Mouse (Mus musculus) brain, adult 10 weeks (tissue): ENCODE measurements around the gene Col23a1. TPM values are rescaled to one million over a fixed set of nuclear protein-coding genes. Genes with fewer than 3 reads are reported as not detected.

Experiments
- polyA plus RNA-seq: library from polyadenylated mRNA; stranded (reverse); fragments of 350-450 nt; fragmentation: Illumina TruSeq; extraction: RNeasy Lipid Tissue Mini Kit (QIAGEN cat#74804); gene quantifications from one replicate; pipeline ENCODE4 v1.2.3, GENCODE M21; 2015; ENCODE audit warnings: low read depth, low replicate concordance

Gene Col23a1
- polyA plus RNA-seq, result 3.7 TPM

DNA sequence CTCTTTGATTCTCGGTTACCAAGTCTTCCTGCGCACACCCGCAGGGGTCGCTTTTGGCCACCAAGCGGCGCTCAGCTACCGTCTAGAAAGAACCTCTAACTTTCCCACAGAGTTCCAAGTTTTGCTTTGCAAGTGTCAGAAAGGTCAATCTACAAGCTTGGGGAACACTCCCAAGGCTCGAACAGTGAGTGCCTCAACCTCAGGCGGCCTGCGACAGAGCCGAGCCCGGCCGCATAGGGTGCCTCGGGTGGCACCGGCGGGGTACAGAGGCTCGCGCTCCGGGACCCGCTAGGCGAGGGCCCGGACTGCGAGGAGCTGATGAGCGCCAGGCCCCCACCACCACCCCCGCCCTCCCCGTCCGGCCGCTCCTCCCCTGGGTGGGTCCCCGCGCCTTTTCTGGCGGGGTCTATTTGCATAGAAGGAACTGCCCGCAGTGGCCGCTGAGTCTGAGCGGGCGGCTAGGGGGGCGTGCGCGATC is at the start of gene Col23a1:
TSS of gene Col23a1 (plus strand) at position 357 of the 478 bp plus-strand sequence.

DNA sequence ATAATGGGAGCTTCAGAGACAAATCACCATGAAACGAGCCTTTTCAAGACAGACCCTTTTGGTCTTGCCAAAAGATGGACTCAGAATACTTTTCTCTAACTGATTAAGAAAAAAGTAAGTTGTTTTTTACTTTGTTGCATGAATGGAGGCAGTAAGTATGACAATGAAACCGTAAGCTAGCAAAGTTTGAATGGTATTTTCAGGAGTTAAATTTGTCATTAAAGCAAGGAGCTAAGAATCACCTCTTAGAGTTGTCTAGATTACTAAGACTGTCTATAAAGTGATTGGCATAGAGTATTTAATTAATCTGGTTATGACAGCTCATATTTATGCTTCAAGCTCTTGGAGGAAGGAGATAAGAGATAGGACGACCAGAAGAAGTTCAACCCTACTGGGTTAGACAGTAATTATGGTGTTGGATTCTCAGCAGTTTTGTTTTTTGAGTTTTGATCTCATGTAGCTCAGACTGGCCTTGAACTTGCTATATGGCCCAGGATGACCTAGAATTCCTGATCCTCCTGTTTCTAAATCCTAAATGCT is 28.0 kb upstream of the Col23a1 start, which contains the start of gene Clk4:
TSS of gene Clk4 (plus strand) at position 51 of the 540 bp plus-strand sequence.

DNA sequence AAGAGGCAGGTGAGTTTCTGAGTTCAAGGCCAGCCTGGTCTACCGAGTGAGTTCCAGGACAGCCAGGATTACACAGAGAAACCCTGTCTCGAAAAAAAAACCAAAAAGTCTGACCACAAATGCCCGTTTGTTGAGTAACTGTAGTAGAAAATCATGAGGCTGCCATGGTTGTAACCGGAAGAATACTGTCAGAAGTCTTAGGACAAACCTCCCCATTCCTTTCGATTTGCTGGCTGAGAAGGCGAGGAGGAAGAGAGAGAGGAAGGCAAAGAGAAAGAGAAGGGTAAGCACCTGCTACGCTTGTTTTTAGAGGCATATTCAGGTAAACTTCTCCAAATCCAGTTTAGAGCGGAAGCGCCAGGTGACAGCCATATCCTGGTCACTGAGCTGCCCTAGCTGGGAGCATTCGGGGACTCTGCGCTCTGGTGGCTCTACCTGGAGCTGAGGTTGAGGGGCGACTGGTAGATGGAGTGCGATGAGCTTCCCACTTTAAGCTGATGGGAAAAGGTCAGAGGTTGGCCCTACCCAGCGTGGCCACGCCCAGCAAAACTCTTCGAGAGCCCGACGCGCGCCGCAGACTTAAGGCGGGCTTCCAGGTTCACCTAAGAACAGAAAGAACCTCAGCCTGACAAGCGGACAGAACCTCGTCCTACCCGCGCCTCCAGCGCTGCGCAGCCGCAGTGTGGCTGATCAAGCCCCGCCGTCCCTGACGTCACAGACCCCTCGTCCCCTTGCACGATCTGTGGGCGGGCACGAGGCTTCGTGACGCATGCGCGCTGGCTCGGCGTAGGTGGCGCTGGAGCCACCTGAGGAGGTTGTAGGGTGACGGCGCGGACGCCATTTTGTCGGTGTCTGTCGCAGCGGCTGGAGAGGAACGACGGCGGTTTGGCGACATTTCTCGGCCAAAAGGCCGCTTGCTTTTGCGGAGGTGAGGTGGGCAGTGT is 27.1 kb upstream of the Col23a1 start, which contains the start of gene BC049762:
TSS of gene BC049762 (minus strand) at position 705 of the 944 bp plus-strand sequence.

DNA sequence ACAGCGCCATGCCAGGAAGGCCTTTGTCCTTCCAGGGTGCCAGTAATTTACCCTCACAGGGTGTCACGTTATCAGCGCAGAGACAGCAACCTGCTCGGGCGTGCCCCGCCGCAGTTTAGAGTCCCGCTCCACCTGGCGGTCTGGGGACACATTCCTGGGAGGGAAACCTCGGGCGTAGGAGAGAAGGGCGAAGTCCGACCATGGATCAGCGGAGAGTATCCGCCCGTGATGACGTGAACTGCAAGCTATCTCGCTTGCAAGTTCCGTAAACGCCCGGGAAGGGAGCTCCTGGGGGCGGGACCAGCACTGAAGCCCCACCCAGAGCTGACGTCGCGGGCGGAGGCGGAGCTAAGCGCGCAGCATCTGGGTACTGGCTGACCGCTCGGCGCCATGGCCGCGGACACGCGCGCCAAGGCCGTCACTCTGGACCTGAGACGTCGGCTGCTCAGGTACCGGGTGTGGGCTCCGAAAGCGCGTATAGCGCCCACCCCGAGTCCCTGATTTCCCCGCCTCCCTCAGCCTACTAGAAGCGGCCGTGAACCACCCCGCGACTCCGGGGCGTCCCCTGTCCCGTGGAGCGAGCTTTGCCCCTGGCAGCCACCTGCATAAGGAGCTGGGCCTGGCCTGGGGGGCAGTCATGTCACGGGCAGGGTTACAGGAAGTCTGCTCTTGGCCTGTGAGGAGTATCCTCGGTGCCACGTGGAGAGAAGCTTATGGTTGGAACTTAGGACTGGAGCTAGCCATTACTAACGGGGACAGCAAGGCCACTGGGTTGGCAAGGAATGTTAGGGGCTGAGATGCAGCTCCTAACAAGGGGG is 294.9 kb downstream of the Col23a1 start, which contains the start of gene Phykpl:
TSS of gene Phykpl (plus strand) at position 327 of the 818 bp plus-strand sequence.

DNA sequence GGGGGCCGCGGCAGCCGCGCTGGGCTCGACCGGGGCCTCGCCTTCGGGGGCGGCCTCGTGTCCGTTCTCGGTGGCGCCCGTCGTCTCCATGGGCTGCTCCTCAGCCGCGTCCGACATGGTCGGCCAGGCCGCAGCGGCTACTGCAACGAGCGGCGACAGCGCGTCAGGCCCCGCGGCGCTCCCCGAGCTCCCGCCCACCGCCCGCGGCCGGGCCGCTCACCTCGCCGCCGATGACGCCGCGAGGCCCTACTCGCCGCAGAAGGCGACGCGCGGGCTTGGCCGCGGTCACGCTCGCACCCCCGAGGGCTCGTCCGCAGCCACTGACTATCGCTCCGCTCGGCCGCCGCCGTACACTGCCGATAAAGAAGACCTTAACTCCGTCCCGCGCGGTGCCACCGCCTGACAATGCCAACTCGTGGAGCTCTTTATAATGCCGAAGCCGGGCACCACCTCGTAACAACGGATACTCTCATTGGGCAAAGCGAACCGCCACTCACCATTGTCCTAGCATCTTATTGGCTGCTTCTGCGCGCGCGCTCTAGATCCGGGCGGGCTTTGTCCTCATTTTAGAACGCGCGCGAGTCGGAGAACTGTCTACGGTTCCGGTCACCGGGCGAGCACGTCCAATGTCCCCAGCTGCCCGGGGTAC is 316.9 kb downstream of the Col23a1 start, which contains the start of gene Hnrnpab:
TSS of gene Hnrnpab (minus strand) at position 401 of the 649 bp plus-strand sequence.

DNA sequence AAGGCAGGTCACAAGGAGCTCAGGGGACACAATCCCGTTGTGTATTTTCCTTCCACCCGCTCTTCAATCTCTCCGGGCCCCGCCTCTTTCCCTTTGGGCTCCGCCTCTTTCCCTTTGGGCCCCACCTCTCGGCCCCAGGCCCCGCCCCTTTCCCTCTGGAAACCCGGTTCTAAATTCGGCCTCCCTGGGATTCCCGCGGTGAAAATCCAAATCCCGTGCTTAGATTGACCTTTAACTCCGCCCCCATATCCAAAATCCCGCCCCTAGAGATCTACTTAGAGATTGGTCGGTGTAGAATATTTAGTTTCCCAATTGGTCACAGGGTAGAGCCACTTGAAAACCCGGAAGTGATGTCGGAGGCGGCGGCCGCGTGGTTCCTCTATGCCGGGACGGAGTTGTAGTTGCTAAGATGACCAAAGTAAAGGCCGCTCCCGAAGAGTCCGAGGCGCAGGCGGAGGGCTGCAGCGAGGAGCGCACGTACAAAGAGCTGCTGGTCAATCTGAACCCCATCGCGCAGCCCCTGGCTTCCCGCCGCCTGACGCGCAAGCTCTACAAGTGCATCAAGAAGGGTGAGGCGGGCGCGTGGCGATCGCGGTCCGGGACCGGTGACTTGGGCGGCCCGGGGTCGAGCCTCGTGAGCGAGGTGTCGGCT is 329.8 kb downstream of the Col23a1 start, which contains the start of gene Nhp2:
TSS of gene Nhp2 (plus strand) at position 327 of the 652 bp plus-strand sequence.

Other genes with a start within 250 kb of the Col23a1 start
- gene Olfr1375, start 241.8 kb upstream of the Col23a1 start, polyA plus RNA-seq, result not detected
- 8.3 TPM for gene Zfp354a, start 230.7 kb upstream of the Col23a1 start, polyA plus RNA-seq
- gene Gm12569, start 69.4 kb upstream of the Col23a1 start, polyA plus RNA-seq, result not detected
- gene Clk4, start 28.2 kb upstream of the Col23a1 start, polyA plus RNA-seq, result 124 TPM
- gene BC049762, start 26.9 kb upstream of the Col23a1 start, polyA plus RNA-seq, result not detected